Mouse (Mus musculus) stomach, embryonic 16.5 days (tissue): Measurements from ENCODE around the gene Syngap1. TPM values are rescaled to one million over a fixed set of nuclear protein-coding genes. Genes with fewer than 3 reads are reported as not detected.
"Not testable (repeated sequence)": the region's sequence is repeated elsewhere in the genome, so short reads cannot be mapped to it uniquely, and the experiment has no call there.

ENCODE experiments used
- ATAC-seq: fragments of 200-750 bp; cut with Nextera tagmentation; 2 replicates; pipeline ENCODE4 v1.8.0; 2017; ENCODE audit warnings: moderate number of reproducible peaks, moderate TSS enrichment; ENCODE audit not compliant: insufficient read depth, low FRiP score
- H3K27ac ChIP-seq: fragments of 300-500 bp; sonication (generic); 2 replicates; pipeline ENCODE4 v1.5.1; 2014; ENCODE audit warnings: low read length
- H3K27me3 ChIP-seq: fragments of 300-500 bp; sonication (generic); 2 replicates; pipeline ENCODE4 v1.6.1; 2014; ENCODE audit warnings: low read length, control low read depth, mixed read lengths; ENCODE audit not compliant: control insufficient read depth, insufficient read depth
- H3K36me3 ChIP-seq: fragments of 300-500 bp; sonication (generic); 2 replicates; pipeline ENCODE4 v1.6.1; 2014; ENCODE audit warnings: low read length; ENCODE audit not compliant: control insufficient read depth, insufficient read depth
- H3K4me1 ChIP-seq: fragments of 300-500 bp; sonication (generic); 2 replicates; pipeline ENCODE4 v1.6.1; 2014; ENCODE audit warnings: low read length, control low read depth, mixed read lengths; ENCODE audit not compliant: control insufficient read depth, insufficient read depth
- H3K4me2 ChIP-seq: fragments of 300-500 bp; sonication (generic); 2 replicates; pipeline ENCODE4 v1.6.1; 2014; ENCODE audit warnings: low read depth, low read length, mixed read lengths
- H3K4me3 ChIP-seq: fragments of 300-500 bp; sonication (generic); replicated peaks from 2 replicates; pipeline ENCODE4 v1.5.1; 2014; ENCODE audit warnings: mild to moderate bottlenecking, low read length
- H3K9ac ChIP-seq: fragments of 300-500 bp; sonication (generic); 2 replicates; pipeline ENCODE4 v1.6.1; 2014; ENCODE audit warnings: low read length
- H3K9me3 ChIP-seq: fragments of 300-500 bp; sonication (generic); replicated peaks from 2 replicates; pipeline ENCODE4 v1.6.1; 2016; ENCODE audit warnings: low read length, control low read depth; ENCODE audit not compliant: control insufficient read depth
- WGBS: fragments of 180-500 bp; shearing (Covaris S2); extraction: QIAGEN DNeasy Blood & Tissue Kit; methylation state at CpG from one replicate; pipeline ENCODE4 v1.1.7; 2014; 5-methylcytosine and 5-hydroxymethylcytosine counted together
- polyA plus RNA-seq: library from polyadenylated mRNA; unstranded; fragments of >200 nt; fragmentation: Nextera tagmentation; extraction: Ambion mirVana; gene quantifications from 2 replicates; pipeline ENCODE4 v1.2.1, GENCODE M21; 2015

The Syngap1 gene
- polyA plus RNA-seq, 1 experiment from 2014 or later, result 1.6 TPM

DNA sequence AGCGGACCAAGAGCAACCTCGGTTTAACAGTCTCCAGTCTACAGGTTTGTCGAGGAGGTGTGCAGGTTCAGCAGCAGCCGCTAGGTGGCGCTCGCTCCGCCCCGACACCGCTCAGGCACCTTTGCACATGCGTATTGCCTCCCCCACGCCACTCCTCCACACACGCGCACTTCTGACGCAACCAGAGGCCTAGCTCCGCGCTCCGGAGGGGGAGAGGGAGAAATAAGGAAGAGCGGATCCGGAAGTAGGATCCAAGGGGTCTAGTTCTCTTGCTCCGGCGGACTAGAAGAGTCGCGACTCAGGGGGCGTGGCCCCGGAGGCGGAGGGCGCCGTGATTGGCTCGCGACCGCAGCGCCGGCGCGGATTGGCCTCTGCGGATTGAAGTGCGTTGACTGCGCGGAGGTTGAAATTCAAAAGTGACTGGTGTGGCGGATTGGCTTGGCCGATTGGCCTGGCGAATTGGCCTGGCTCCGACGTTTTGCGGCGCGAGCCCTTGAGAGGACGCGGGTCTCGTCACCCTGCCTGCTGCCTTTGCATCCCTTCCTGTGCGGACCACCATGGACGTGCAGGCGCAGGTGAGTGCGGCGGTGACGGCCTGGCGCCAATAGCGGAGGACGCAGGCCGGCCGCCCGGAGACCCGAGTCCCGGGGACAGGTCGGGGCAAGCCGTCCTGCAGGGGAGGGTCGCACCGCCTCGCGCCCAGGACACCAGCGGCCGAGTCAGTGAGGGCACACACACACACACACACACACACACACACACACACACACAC is 24.2 kb upstream of the Syngap1 start, which contains the start of gene Kifc5b:
Kifc5b (plus strand) TSS at position 381 of the 772 bp plus-strand sequence.
- WGBS, result under 1% methylated on average over 72 of the region's 72 CpGs
- Histone ChIP-seq H3K9me3 (no peaks in the 10 kb centered on the region), H3K36me3 (no peaks in the 10 kb centered on the region), H3K4me2 (peak within 1 kb of the TSS; percentile 55), H3K4me1 (peaks cover 7% of the 10 kb centered on the region; the same call in 1 of the 2 replicates), H3K27ac (peak within 1 kb of the TSS; percentile 55; the same call in 1 of the 2 replicates), H3K9ac (peak within 1 kb of the TSS; percentile 77), H3K4me3 (peak within 1 kb of the TSS; percentile 74), H3K27me3 (no peaks in the 10 kb centered on the region)
- ATAC-seq, result peak; percentile 100

- H3K27ac ChIP-seq, H3K4me1 ChIP-seq, ATAC-seq, H3K27me3 ChIP-seq, H3K36me3 ChIP-seq, H3K9me3 ChIP-seq: not testable (repeated sequence)
- Histone ChIP-seq H3K4me2 (peak overlapping the region; percentile 55), H3K9ac (peak overlapping the region; percentile 77), H3K4me3 (peak overlapping the region; percentile 74)
- under 1% methylated on average over 12 of the region's 12 CpGs for WGBS
Measured at GRCm38 (mm10) chr17:26917560-26917959, 23.5 kb upstream of the Syngap1 start.

DNA sequence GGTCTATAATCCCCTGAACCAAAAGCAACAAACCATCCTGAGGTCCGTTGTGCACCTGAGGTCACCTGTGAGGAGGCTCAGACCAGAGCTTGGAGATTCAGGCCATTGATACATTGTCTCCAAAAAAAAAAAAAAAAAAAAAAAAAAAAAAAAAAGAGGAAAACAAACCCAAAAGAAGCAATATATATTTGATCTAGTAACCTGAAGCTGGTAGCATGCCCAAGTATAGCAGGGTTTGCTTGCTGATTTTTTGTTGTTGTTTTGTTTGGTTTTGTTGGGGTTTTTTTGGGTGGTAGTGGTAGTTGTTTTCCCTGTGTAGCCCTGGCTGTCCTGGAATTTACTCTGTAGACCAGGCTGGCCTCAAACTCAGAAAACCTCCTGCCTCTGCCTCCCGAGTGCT is 22.7 kb upstream of the Syngap1 start:
- ATAC-seq, result no peak
- peak overlapping the region; percentile 74 for H3K4me3 ChIP-seq
- no peak overlapping the region for H3K9ac ChIP-seq
- H3K9me3 ChIP-seq, result no peaks in the 10 kb centered on the region
- no peaks in the 10 kb centered on the region for H3K36me3 ChIP-seq
- H3K27me3 ChIP-seq, result no peaks in the 10 kb centered on the region
- H3K4me2 ChIP-seq, result peak overlapping the region; percentile 55
- peaks cover 7% of the 10 kb centered on the region; the same call in 1 of the 2 replicates for H3K4me1 ChIP-seq
- 75% methylated on average over 2 of the region's 2 CpGs for WGBS
- H3K27ac ChIP-seq, result no peak overlapping the region

DNA sequence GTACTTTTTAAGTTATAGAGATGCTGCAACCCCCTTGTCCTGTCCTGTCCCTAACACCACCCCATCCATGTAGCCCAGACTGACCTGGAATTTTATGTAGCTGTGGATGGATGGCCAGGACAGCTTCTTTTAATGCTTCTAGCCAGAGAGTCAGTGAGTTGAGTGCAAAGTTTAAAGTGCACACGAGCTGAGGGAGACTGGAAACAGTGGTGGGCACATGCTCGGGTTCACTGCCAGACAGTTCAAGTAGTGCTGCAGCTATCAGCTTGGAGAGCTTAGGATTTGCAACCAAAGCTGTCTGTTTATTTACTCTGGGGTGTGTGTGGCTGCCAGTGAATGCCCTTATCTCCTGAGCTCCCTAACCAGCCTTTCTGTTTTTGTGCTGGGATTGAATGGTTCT is 21.5 kb upstream of the Syngap1 start:
- H3K4me3 ChIP-seq, H3K4me2 ChIP-seq, H3K9me3 ChIP-seq, H3K36me3 ChIP-seq, ATAC-seq, H3K9ac ChIP-seq, H3K4me1 ChIP-seq, H3K27ac ChIP-seq, H3K27me3 ChIP-seq: not testable (repeated sequence)
- 51% methylated on average over 2 of the region's 2 CpGs for WGBS

GRCm38 (mm10) chr17:26922368-26922767 is 18.7 kb upstream of the Syngap1 start:
- not testable (repeated sequence) for H3K4me1 ChIP-seq, H3K9ac ChIP-seq, H3K27me3 ChIP-seq, H3K36me3 ChIP-seq, H3K9me3 ChIP-seq, ATAC-seq, H3K4me2 ChIP-seq, H3K4me3 ChIP-seq, H3K27ac ChIP-seq
- 89% methylated on average over 5 of the region's 6 CpGs for WGBS

DNA sequence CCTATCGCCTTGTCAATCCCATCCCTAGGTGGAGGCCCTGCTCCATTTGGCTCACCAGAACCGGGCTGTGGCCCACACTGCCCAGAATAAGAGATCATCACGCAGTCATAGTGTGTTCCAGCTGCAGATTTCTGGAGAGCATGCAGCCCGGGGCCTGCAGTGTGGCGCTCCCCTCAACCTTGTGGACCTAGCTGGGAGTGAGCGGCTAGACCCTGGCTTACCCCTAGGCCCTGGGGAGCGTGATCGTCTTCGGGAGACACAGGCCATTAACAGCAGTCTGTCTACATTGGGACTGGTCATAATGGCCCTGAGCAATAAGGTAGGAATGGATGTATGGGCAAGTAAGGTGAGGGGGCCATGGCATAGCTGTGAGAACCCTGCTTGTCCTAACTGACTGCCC is 15.6 kb upstream of the Syngap1 start:
- H3K4me1 ChIP-seq, H3K27me3 ChIP-seq, H3K36me3 ChIP-seq, ATAC-seq, H3K27ac ChIP-seq, H3K9ac ChIP-seq, H3K4me2 ChIP-seq, H3K4me3 ChIP-seq, H3K9me3 ChIP-seq: not testable (repeated sequence)
- 92% methylated on average over 9 of the region's 9 CpGs for WGBS

- H3K4me1 ChIP-seq, H3K9me3 ChIP-seq, H3K4me3 ChIP-seq, H3K27ac ChIP-seq, H3K4me2 ChIP-seq, H3K9ac ChIP-seq, H3K36me3 ChIP-seq, ATAC-seq, H3K27me3 ChIP-seq: not testable (repeated sequence)
- 59% methylated on average over 7 of the region's 7 CpGs for WGBS
Measured at GRCm38 (mm10) chr17:26931795-26932194, 9.3 kb upstream of the Syngap1 start.

- Histone ChIP-seq H3K4me1 (peaks cover 14% of the 10 kb centered on the region), H3K4me2 (peak within 1 kb of the TSS; percentile 94), H3K4me3 (peak within 1 kb of the TSS; percentile 82), H3K9ac (peak within 1 kb of the TSS; percentile 94), H3K9me3 (no peaks in the 10 kb centered on the region), H3K36me3 (peaks cover 4% of the 10 kb centered on the region; the same call in 1 of the 2 replicates), H3K27me3 (no peaks in the 10 kb centered on the region), H3K27ac (peak within 1 kb of the TSS; percentile 86)
- ATAC-seq, result peak; percentile 93
- WGBS, result under 1% methylated on average over 42 of the region's 43 CpGs
Measured at GRCm38 (mm10) chr17:26932839-26933398, 8.1 kb upstream of the Syngap1 start, which contains the start of gene Phf1. Gene Phf1 (plus strand): TSS chr17:26933052.

DNA sequence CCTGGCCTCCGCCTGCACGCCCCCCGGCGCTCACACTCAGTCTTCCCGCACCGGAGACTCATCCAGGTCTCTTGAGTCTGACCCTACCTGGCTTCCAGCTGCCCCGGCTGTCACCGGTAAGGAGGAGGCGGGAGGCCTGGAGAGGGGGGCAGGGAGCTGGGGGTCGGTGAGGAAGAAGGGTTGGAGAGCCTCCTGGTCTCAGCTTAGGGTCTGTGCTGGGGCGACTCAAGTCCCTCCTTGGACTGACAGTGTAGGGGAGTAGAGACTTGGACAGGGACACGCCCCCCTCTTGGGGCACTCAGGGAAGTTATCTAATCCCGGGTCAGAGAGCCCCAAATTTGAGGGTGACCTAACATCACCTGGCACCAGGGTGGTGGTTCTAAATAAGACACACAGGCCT is 7.6 kb upstream of the Syngap1 start:
- Histone ChIP-seq H3K9ac (peak overlapping the region; percentile 94), H3K4me3 (peak overlapping the region; percentile 82), H3K36me3 (peaks cover 4% of the 10 kb centered on the region; the same call in 1 of the 2 replicates), H3K27me3 (no peaks in the 10 kb centered on the region), H3K27ac (peak overlapping the region; percentile 86), H3K4me2 (peak overlapping the region; percentile 94), H3K4me1 (peaks cover 19% of the 10 kb centered on the region), H3K9me3 (no peaks in the 10 kb centered on the region)
- peak; percentile 8; the same call in 1 of the 2 replicates for ATAC-seq
- 5% methylated on average over 13 of the region's 13 CpGs for WGBS
